Mouse (Mus musculus) urinary bladder, postnatal 10 days (tissue): ENCODE results near the gene Zg16.
"Not testable (repeated sequence)": the region's sequence is repeated elsewhere in the genome, so short reads cannot be mapped to it uniquely, and the experiment has no call there.

Source experiments
- DNase-seq: peaks from one replicate; pipeline ENCODE4 v3.0.0; 2022; ENCODE audit warnings: low spot score

Gene Zg16

DNA sequence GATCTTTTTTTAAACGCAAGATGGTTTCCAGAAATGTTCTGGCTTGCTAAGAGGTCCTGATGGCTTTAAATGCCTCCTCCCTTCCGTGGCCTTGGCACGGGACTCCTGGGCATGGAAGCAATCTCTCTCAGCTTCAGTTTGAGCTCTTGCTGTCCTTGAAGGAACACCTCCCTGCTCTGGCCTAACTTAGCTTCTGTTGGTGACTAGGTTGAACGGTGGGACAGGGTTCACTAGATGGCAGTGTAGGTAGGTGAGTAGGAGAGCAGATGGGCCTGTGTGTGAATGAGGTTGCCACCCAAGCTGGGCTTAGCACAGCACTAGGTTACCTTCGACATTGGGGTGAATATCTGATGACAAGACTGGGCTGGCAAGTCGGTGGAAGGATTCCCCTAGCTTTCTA lies 16.8 kb upstream of the Zg16 start:
- no peak for DNase-seq

- DNase-seq = no peak
These were observed 15.0 kb upstream of the Zg16 start for GRCm38 (mm10) chr7:127102148-127102547.

DNA sequence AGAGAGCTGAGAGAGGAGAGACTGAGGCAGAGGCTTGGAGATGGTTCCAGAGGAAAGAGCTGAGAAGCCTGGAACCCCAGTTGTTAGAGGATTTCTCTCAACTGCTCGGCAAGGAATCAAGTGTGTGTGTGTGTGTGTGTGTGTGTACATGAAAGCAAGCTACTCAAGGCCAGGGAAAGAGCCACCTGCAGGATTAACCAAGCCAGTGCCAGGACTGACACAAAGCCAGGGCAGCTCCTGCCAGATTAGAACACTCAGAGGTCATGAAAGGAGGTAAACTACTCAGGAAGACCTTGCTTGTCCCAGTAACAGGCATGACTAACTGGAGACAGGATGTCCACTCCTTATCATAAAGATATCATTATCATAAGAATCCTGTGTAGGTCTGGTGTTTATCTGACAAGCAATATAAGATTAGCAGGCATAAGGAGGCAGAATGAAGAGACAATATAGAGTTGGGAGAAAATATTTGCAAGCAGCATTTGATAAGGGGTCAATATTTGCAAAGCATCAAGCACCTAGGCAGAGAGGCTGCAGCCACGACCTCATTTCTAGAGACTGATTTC lies 14.4 kb upstream of the Zg16 start:
- no peak for DNase-seq

- no peak for DNase-seq
These were observed 12.4 kb upstream of the Zg16 start for GRCm38 (mm10) chr7:127099528-127099927.

DNA sequence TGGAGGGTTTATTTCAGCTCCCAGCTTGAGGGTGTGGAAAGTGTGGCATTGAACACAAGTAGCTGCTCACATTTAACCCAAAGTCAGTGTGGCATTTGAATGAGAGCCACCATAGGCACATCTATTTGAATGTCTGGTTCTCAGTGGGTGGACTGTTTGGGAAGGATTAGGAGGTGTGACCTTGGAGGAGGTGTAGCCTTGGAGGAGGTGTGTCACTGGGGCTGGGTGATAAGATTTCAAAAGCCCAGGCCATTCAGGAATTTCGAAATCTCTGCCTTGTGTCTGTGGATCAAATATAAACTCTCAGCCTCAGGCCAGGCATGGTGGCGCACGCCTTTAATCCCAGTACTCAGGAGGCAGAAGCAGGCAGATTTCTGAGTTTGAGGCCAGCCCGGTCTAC lies 11.8 kb upstream of the Zg16 start:
- no peak for DNase-seq

- DNase-seq = no peak
These were observed 11.4 kb upstream of the Zg16 start for GRCm38 (mm10) chr7:127098521-127098920.

- no peak for DNase-seq
These were observed 9.3 kb upstream of the Zg16 start for GRCm38 (mm10) chr7:127096456-127096855.

- DNase-seq = no peak
These were observed 6.8 kb upstream of the Zg16 start for GRCm38 (mm10) chr7:127093914-127094313.

DNA sequence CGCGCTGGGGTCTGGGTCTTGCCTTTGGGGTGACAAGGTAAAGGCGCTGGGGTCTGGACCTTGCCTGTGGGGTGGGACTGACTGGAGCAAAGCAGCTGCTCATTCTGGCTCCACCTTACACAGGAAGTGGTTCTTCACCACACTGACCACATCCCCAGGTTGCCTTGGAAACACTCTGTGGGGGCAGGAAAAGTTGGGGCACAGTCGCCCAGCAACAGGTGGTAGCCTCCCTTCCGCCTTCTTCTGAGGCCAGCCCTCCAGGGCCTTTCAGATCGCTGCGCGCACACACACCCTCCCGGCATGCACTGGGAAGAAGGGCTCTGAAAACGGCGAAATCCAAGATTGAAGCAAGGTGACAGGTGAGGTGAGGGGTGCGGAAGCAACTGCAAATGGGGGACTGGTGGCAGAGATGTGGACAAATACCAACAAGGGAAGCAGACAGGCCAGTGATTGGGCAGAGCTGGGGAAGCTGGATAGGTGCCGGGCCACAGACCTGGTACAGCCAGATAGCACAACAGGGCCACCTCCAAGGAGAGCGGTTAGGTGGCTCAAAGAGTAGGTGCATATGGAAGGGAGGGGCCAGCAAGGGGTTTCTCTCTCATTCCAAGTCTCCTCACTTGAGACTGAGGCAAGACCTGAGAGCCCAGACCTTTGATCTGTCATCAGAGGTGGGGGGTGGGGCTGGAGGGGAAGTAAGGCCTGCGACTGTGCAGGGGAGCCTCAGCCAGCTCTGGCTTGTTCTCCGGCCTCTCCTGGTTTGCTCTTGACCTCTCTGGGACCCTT lies 4.2 kb upstream of the Zg16 start, which contains the start of gene AI467606:
Gene AI467606, plus strand, starts transcription at position 246 of the 783 bp plus-strand sequence.
- no peak for DNase-seq

GRCm38 (mm10) chr7:127090154-127091113 lies 3.3 kb upstream of the Zg16 start:
- DNase-seq = no peak

- no peak for DNase-seq
These were observed 2.0 kb upstream of the Zg16 start for GRCm38 (mm10) chr7:127088901-127089845.

- no peak for DNase-seq
These were observed 955 bp upstream of the Zg16 start for GRCm38 (mm10) chr7:127088083-127088482.

GRCm38 (mm10) chr7:127085751-127086150 lies 1.4 kb downstream of the Zg16 start:
- not testable (repeated sequence) for DNase-seq

DNA sequence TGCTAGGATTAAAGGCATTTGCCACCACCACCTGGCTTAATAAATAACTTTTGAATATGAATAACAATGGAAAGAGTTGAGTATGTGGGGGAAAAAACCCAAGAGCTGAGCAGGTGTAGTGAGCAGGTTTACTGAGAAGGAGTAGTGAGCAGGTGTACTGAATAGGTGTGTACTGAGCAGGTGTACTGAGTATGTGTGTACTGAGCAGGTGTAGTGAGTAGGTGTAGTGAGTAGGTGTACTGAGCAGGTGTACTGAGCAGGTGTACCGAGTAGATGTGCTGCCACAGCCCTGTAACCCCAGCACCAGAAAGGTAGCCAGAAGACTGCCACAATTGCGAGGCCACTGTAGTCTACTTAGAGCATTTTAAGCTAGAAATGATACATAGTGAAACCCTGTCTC lies 2.3 kb downstream of the Zg16 start:
- DNase-seq = no peak

DNA sequence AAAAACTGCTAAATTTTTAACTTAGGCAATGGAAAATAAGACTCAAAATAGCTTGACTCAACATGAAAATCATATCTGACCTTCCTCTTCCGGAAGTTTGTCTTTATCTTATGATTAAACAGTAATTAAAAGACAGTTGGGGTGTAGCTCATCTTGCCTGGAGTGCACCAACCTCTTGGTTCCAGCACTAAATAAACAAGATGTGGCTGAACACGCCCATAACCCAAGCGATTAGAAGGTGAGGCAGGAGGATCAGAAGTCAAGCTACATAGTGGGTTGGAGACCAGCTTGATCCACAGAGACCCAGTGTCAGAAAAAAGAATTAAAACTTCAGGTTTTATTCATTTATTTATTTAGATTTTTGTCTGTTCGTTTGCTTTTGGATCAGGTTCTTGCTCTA lies 3.4 kb downstream of the Zg16 start:
- no peak for DNase-seq

DNA sequence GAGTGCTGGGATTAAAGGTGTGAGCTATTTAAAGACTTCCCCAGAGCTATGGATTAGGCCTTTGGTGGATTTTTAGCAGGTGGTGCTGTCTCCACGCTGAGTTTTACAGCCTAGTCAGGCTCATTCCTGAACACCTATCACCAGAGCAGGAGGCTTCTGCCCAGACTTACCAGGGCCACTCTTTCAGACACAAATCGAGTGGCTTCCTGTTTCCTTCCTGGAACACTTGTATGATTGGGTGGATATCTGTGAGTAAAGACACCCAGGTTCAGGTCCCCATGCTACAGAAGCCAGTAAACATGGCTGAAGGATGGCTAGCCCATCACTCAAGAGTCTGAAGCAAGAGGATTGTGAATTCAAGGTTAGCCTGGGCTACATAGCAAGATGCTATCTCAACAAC lies 4.1 kb downstream of the Zg16 start:
- no peak for DNase-seq

DNA sequence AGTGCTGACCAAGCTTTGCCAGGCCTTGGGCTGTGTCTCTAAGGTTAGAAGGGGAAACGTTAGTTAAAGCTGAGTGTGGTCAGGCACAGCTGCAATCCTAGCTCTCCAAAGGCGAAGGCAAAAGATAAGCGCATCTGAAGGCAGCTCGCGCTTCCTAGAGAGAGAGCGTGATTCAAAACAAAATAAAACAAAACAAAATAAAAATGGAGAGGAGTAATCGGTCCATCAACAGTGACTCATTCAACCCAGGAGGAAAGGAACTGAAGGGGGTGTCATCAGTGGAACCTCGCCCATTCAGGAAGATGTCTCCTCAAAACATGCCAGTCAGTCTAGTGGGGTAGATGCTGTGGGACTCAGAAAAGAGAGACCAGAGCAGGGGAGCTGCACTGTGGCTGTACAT lies 4.9 kb downstream of the Zg16 start:
- no peak for DNase-seq

GRCm38 (mm10) chr7:127080045-127080444 lies 7.1 kb downstream of the Zg16 start:
- no peak for DNase-seq

GRCm38 (mm10) chr7:127077692-127078091 lies 9.4 kb downstream of the Zg16 start:
- DNase-seq = no peak

DNA sequence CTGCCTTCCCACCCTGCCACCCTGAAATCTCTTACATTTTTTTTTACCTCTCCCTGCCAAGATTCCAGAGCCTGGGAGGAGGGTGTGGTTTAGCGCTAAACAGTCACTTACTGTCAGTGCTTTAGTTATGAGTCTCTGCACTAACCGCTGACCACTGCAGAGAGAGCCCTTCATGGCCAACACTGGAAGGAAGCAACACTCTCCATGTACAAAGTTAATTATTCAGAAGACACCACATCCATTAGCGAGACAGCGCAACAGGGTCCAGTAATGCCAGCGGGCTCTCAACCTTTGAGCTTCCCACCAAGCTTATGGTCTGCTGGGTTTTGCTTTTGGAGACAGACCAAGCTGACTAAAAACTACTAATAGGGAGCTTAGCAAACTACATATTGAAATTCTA lies 10.9 kb downstream of the Zg16 start:
- no peak for DNase-seq

- DNase-seq = no peak
These were observed 13.9 kb downstream of the Zg16 start for GRCm38 (mm10) chr7:127073221-127073620.
